Mouse (Mus musculus) MEL-GATA-1-ER (cell line): Measurements from ENCODE around the gene Sfxn2.
"Not testable (repeated sequence)": the region's sequence is repeated elsewhere in the genome, so short reads cannot be mapped to it uniquely, and the experiment has no call there.

Source experiments
- DNase-seq: peaks from one replicate; pipeline ENCODE4 v3.0.0-alpha.2; 2012; ENCODE audit warnings: low read depth; ENCODE audit errors: extremely low read depth

The Sfxn2 gene

DNA sequence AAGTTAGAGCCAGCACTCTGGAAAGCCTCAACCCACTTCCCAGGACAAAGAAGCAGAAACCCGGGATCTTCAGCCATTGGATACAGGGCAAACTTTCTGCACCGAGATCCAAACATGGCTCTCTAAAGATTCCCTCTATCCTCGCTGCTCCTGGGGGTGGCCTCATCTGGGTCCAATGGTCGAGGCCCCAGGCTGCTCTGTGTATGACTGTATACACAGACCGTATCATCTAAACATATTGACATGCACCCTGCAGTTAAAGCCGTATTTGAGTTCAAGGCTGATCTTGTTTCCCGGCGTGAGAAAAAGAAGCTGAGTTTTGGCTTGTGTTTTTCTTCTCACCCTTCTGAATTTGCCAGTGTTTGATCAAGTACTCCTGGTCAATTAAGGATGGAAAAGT, 30.4 kb upstream of the Sfxn2 start:
- no peak for DNase-seq

DNA sequence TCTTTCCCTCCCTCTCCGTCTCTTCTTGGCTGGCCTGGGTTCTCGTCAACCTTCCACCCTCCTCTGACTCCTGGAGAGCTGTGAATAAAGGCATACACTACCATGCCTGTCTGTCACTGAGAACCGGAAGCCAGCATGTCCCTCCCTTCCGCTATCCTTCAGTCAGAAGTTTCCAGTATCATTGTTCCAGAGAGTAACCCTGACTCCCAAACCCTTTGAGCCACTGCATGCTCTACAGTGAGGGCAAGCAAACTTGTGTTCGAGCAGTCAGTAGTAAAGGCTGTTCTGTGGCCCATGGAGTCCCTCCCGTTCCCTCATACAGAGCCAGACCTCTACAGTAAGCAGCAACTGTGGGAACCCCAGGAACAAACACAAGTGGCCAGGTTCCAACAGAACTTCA, 25.6 kb upstream of the Sfxn2 start:
- no peak for DNase-seq

DNA sequence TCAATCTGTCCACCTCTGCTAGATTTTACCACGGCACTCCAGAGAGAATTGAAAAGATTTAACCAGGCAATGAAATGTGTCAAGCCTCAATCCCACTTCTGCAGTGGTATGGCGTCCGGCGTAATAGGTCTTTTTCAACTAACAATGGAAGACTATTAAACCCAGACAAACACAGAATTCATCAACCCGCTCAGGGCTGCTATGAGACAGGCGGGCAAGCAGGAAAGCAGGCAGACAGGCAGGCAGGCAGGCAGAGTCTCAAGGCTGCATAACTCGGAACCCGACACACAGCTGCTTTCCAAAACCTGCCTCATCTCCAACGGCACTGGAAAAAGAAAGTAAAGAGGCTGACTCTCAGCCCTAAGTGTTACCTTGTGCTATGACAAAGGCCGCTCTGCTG, 25.1 kb upstream of the Sfxn2 start:
- DNase-seq = no peak

DNA sequence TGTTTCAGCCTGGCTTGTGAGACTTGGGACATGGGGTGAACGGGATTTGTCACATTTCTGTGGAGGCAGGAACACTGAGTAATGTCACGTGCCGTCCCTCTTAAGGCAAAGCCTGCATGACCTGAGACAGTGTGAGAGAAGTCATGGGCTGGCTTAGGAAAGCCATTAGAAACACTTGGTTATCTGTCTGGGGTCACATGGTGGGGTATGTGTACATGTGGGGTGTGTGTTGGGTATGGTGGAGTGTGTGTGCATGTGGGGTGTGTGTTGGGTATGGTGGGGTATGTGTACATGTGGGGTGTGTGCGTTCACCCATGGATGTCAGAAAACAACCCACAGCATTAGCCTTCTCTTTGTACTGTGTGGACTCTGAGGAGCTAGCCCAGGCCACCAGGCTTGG, 22.8 kb upstream of the Sfxn2 start:
- no peak for DNase-seq

DNA sequence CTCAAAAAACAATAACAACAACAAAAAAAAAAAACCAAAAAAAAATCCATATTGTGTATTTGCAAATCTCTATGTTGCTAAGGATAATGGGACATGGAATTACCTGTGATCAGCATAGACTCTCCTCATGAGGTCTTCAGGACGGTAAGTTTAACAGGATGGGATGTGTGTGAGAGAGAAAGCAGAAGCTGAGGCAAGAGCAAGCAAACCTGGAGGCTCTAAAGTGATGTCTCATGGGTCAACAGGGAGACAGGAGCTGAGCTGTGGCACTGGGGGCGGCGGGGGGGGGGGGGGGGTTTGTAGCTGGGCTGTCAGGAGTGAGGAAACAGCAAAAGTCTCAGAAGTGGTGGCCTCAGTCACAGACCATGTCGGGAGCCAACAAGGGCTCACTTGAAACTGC, 20.7 kb upstream of the Sfxn2 start:
- DNase-seq = peak; percentile 73

DNA sequence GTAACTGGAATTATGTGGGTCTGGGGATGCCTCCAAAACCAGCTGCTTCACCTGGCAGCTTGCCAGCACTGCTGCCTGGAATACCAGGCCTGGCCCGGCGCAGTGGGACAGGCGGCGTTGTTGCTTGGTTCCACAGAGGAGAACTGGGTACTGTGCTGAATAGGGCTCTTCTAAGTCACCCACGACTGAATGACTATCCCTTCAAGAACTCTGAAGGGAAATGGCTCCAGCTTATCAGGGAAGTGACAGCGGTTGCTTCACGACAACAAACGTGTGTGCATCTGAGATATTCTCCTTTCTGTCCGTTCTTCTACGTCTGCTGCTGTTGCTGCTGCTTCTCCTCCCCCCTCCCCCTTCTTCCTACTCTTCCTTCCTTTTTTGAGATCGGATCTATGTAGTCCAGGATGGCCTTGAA, 19.6 kb upstream of the Sfxn2 start:
- peak; percentile 98 for DNase-seq

DNA sequence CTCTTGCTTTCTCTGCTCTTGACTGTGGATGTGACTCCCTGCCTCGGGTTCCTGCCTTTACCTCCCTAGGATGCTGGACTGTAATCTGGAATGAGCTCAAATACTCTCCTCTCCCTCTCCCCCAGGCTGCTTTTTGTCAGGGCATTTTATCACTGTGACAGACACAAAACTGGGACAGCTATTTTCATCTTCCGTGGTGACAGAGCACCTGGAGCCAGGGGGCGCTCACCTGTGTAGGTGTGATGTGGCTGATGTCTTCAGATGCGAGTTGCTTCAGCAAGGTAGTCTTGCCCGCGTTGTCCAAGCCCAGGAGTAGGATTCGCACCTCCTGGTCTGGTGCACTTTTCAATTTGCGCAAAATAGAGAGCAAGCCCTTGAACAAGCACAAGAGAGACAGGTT, 15.2 kb upstream of the Sfxn2 start:
- DNase-seq = no peak

DNA sequence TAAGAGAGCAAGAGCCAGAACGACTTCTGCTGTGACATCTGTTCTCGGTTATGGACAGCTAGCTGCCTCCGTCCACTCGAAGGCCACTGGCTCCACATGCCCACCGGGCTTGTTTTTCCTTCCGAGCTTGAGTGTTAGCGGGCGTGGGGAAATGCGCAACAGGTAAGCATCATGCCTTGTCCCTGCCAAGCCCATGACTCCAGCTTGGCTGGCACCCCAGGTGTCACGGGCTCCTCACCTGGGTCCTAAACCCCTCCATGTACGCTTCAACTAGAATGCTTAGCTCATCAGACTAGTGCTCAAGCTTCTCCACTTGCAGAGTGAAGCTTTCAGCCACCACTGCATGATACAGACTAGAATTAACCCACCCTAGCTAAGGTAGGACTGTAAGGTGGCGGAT, 14.5 kb upstream of the Sfxn2 start:
- no peak for DNase-seq

DNA sequence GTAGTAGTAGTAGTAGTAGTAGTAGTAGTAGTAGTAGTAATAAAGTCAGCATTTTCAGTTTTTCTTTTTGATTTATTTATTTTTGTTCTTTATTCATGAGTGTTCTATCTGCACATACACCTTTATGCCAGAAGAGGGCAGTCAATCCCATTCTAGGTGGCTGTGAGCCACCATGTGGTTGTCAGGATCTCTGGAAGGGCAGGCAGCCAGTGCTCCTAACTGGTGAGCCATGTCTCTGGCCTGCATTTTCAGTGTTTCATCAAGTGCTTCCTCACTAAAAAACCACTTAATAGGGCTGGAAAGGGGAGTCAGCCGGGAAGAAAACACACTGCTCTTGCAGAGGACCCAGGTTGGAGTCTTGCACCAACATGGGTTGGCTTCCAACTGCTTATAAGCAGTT, 11.0 kb upstream of the Sfxn2 start:
- peak; percentile 66 for DNase-seq

DNA sequence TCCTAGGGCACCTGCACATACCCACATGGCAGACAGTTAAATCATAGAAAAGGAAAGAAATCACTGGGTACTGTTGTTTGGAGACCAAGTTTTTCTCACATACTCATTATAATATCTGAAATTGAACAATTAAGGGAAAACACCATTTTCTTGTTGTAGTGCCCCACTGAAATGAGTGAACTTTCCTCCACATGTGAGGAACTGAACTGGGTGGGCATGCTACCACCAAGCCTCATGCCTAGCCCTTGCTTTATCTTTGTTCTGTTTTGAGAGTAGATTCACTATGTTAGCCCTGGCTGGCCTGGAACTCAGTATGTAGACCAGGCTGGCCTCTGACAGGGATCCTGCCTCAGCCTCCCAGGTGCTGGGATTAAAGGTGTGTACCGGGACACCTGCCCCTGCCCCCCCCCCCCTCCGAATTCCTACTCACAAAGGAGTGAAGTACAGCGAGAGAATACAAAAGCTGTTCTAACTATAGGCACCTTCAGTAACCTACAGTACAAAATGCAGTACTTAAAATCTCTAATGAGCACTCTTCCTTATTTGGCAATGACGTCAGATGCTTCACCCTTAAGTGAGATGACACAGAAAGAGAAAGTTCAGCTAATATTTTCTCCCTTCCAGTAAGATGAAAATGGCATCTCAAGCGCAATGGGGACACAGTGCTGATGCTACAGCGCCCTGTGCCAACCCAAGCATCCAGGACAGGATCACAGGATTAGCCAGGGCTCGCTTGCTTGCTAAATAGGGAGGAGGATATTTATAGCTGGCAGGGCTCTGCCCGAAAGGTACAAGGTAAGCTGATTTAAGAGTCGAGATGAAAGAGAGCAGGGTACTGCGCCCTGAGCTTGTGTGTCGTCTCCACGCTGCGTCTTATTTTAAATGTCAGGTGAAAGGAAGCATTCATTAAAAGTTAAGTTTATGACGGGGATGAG, 10.3 kb upstream of the Sfxn2 start:
- no peak for DNase-seq

DNA sequence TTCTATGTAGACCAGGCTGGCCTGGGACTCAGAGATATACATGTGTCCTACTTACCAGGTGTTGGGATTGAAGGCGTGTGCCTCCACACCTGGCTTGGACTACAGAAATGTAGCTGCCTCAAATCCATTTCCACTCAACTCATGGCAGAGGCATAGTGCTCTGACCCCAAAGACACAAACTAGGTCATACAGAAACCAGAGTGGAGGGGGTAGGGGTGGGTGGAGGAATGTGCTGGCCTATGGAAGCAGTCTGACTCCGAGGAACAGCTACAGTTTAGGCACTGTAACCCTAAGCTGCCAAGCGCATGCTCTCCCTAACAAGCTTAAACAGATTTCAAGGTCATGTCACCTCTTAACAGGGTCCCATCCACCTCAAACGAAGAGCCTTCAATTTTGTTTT, 9.6 kb upstream of the Sfxn2 start:
- DNase-seq = no peak

DNA sequence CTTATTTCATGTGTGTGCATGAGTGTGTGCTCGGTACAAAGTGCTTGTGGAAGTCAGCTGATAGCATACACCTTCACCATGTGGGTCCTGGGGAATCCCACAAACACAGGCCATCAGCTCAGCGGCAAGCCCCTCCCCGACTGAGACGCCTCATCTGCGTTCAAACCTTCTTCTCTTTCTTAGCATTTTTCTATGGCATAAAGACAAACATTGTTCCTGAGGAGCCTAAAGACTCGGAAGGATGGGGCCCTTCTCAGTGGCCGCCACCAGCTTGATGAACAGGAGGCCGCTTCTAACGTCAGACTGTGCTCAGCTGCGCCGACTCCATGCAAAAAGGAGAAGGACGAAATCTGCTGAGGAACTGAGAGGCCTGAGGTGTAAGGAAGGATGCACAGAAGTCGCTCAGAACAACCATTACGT, 9.1 kb upstream of the Sfxn2 start:
- DNase-seq = no peak

DNA sequence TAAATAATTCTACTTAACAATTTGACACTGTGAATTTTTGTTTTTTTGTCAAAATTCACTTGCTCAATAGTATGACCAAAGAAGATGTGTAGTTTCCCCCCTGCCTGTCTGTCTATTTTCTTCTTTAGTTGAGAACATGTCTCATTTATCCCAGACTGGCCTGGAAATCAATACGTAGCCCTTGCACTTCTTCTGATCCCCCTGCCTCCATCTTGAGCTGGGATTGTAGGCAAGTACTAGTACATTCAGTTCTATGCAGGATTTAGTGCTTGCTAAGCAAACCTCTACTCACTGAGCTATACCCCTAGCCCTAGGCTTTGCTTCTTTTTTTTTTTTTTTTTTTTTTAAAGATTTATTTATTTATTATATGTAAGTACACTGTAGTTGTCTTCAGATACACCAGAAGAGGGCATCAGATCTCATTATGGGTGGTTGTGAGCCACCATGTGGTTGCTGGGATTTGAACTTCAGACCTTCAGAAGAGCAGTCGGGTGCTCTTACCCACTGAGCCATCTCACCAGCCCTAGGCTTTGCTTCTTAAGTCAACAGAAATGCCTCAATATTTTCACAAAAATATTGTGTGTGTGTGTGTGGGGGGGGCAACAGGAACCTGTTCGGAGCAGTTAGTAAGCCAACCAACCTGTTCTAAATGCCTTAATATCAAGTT, 1.8 kb upstream of the Sfxn2 start:
- DNase-seq = not testable (repeated sequence)

DNA sequence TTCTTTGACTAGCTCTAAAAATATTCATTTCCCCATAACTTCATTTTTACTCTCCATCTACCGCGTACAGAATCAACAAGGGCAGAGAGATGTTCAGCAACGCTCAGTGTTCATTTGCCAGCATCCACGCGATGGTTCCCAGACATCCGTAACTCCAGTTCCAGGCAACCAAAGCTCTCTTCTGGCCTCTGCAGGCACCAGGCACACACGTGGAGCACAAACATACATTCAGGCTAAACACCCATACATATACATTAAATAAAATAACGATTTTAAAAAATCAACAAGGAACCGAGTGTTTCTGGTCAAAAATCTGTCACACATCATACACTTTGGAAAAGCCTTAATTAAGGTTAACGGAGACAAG, 1.3 kb upstream of the Sfxn2 start:
- DNase-seq = no peak

DNA sequence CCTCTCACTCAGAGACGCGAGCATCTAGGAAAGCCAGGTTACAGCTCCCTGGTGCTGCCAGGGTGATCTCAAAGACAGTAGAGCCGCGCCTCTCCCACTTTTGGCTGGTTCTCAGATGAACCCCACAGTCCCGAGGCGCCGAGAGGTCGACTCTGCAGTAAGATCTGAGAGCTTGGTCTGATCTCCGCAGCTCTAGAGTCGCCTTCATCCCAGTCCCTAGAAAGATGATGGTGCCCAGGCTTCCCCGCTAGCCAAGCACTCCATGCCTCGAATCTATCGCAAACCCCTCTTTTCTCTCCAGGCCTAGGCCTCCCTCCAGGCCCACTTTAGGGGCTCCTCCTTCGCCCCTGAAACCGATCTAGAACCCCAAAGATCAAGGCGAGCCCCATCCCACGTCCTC, 617 bp upstream of the Sfxn2 start:
- DNase-seq = no peak

DNA sequence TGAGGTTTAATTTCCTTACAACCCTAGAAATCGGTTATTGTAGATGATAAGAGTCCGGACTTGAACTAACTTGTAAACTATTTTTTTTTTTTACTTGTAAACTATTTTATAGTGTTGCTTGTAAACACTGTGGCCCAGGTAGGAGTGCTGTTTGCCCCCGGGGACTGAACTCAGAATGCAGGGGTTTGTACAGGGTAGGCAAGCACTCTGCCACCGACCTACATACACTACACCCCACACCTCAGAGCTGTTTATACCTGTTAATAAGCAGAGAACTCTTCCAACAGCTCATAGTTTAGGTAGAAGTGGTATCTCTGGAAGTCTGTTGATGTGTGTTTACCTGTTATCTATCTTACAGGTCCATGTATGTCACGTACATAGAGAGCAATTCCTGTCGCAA, 825 bp downstream of the Sfxn2 start:
- no peak for DNase-seq

DNA sequence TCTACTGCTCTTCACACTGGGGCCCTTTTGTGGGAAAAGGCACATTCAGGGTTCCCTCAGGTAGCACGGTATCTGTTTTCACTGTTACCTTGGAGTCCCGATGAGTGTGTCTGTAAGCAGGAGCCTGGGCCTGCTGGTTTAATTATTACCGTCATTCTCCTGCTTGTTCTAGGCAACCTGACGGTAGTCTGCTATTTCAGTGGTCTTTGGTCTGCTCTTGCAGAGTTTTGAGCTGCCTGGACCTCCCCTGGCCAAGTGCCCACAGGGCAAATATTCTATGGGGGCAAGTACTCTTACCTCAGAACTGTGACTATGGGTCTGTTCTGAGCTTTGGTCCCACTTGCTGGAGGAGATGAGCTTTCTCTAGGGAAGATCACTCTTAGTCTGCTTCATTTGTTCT, 2.0 kb downstream of the Sfxn2 start:
- DNase-seq = no peak

DNA sequence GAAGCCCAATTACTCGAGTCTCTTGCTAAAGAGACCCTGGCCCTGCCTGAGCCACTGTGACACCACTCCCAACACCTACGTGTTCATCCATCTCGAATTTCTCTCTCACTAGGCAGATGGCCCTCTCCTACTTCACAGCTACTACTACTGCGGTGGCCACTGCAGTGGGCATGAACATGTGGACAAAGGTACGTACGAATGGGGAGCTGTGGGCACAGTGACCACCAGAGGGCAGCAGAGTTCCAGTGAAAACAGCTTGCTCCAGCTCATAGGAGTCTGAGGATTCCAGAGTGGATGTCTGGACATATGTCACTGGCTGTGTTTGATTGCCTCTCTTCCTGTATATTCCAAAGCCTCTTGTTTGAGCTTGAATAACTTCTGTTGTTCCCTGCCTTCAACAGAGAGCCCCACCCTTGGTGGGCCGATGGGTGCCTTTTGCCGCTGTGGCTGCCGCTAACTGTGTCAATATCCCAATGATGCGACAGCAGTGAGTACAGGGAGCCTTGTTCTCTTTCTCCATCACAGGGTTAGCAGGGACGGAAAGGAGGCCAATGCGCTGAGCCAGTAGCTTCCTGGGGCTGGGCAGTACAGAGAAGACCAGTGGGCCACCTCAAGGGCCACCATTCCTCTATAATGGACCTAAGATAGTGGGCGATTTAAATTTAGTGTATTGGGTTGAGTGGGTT, 14.8 kb downstream of the Sfxn2 start:
- DNase-seq = peak; percentile 58

DNA sequence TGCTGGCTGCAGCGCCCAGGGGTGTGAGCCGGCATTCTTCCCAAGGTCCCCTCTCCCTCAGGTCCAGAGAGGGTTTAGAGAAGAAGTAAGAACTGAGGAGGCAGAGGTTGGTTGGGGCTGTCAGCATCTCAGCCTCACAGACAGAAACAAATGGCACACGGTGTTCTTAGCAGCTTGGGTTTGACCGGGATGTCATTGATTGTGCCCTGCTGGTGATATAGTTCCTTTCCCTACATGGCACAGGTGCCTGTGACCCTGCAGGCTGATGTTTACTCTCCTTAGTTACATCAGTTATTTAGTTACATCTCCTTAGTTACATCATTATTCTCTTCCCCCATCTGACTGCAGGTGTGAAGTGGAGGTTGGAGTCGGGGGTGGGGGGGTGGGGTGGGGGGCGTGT, 18.4 kb downstream of the Sfxn2 start:
- DNase-seq = no peak

DNA sequence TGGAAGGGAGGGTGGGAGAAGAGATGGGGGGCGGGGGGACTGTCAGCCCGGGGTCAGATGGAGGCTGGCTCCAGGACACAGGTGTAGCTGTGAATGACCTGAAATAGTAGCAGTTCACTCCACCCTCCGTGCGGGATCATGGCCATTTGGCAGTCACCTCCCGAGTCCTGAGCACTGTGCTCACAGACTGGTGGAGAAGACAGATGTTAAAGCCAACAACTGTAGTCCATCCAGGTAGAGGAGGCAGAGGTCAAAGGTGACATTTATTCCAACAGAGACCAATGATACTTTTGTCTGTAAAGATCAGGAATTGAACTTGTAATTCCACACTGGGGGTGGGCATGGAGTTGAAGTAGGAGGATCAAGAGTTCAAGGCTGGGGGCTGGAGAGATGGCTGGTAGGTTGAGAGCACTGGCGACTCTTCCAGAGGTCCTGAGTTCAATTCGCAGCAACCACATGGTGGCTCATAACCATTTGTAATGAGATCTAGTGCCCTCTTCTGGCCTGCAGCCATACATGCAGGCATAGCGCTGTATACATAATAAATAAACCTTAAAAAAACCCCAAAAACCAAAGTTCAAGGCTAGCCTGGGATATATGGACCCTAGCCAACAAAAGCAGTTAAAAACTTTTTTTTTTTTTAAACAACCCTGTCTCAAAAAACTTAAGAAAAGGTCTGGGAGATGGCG, 19.7 kb downstream of the Sfxn2 start:
- no peak for DNase-seq

DNA sequence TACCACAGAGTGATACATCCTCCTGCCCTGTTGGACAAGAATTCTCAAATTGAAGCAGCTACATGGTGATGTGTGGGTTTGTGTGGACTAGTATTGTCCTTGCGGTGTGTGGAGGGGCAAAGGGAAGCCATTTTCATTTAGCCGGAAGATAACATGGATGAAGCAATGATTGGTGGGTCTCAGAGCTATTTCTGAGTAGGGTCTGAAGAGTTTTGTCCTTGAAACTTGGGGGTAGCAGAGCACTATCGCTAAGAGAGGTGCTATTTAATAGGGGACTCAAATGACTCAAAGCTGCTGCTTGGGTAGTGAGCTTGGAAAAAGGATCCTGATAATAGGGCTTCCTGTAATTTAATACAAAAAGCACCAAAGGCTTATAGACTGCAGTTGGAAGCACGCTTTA, 25.0 kb downstream of the Sfxn2 start:
- no peak for DNase-seq

DNA sequence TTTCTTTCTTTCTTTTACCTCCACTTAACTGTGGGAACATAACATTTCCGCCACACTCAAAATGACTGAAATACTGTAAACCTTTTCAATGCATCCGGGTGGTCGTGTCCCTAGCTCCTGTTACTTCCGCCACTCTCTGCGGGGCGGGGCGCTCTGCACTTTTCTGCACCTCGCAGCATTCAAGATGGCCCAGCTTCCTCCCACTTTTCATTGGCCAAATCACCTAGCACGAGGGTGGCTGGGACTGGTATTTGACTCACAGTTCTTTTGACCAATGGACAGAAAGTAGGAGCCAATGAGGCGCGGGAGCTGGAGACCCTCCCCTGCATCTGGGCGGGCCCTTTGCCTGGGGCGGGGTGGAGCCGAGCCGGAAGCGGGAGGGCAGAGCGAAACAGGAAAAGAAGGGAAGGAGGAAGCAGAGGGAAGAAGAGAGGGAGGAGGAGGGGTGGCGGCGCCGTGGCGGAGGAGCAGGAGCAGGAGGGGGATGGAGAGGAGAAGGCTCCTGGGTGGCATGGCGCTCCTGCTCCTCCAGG, 25.6 kb downstream of the Sfxn2 start, which contains the start of gene Wbp1l:
Gene Wbp1l (plus strand): TSS at position 365 of the 533 bp plus-strand sequence.
- DNase-seq = peak; percentile 100
